Mouse (Mus musculus) cerebellum, adult 9-10 months (tissue): ENCODE data around the gene Prkd3.

Experiments used
- DNase-seq: peaks from one replicate; pipeline ENCODE4 v3.0.0; 2022

Gene Prkd3

DNA sequence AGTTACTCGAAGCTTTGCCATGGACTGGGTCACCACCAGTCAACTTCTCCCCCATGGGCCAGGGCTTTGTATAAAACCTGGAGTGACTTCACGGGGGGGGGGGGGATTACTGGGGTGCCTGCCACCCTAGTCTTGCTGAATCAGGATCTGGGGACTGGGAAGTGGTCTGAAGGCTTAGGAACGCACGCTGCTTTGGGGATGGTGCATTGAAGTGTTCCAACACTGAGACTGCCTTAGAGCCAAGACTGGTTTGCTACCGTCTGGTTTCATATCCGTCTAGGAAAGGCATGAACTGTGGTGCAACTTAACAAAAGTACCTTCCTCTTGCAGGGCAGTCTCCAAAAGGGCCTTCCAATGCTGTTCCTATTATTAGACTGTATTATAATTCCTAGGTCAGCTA lies 102.9 kb downstream of the Prkd3 start:
- no peak for DNase-seq

- no peak for DNase-seq
Observed at GRCm38 (mm10) chr17:78916899-78917298, 103.7 kb downstream of the Prkd3 start.

DNA sequence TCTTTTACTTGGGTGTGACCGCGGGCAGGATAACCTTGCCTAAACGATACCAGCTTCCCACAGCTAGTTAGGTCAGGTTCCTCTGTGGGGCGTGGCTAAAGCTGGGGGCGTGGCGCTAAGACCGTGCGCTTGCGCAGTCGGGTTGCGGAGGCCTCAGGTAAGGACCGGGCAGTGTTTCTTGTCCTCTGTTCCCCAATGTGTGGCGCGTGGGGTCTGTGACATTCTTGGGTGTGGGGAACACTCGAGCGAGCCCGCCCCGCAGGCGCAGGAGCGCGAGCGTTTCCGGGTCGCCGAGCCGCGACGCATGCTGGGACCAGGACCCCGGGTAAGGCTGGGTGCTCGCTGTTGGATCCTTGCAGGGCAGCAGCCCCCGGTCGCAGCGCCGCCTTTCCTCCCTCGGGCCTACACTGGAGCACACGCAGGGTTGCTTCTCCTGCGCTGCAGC lies 104.2 kb downstream of the Prkd3 start, which contains the start of gene Cebpzos:
Cebpzos (plus strand) TSS at position 132 of the 445 bp plus-strand sequence.
- peak; percentile 95 for DNase-seq

GRCm38 (mm10) chr17:78915772-78916171 lies 104.8 kb downstream of the Prkd3 start:
- peak; percentile 33 for DNase-seq

- DNase-seq = no peak
Observed at GRCm38 (mm10) chr17:78913921-78914320, 106.7 kb downstream of the Prkd3 start.

DNA sequence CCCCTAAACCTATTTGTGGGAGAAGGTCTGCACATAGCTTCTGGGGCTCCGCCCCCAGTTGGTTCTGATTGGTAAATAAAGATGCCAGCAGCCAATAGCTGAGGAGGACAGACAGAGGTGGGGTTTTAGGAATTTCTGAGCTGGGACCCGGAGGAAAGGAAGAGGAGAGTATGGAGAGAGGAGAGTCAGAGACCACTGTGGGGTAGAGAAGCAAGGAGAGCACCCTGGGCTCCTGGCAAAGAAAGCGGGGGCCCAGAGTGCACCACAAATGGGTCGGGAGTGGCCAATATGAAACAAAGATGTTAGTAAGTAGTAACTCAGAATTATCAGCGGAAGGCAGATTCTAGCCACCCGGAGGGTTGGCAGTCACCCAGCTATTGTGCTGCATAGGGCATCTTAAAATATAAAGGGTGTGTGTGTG lies 107.7 kb downstream of the Prkd3 start:
- DNase-seq = peak; percentile 59

GRCm38 (mm10) chr17:78909374-78909773 lies 111.2 kb downstream of the Prkd3 start:
- no peak for DNase-seq

GRCm38 (mm10) chr17:78906892-78907291 lies 113.7 kb downstream of the Prkd3 start, which contains the start of gene Sult6b1:
Gene Sult6b1, minus strand, starts transcription at chr17:78906992.
- DNase-seq = no peak

- DNase-seq = no peak
Observed at GRCm38 (mm10) chr17:78903158-78903557, 117.5 kb downstream of the Prkd3 start.
